Mouse (Mus musculus) left cerebral cortex, postnatal 36 days (tissue): ENCODE measurements around the gene Irs2. TPM values are rescaled to one million over a fixed set of nuclear protein-coding genes. Genes with fewer than 3 reads are reported as not detected.

Experiments used
- DNase-seq, 2 experiments: peaks; one replicate each; pipeline ENCODE4 v3.0.0; 2021 to 2022; ENCODE audit warnings: low spot score in 2 of 2, mixed read lengths in 1 of 2
- intact Hi-C: fragments of 180-260 bp; cut with DNase I; formaldehyde crosslinking; loops from one replicate; pipeline ENCODE4 v1.15.1; 2025
- total RNA-seq, 2 experiments: library from RNA; stranded (reverse); gene quantifications; 2 replicates each; pipeline ENCODE4 v1.2.3; 2021

Gene Irs2
- total RNA-seq, 2 experiments from 2014 or later = 49.7 to 66.6 TPM

DNA sequence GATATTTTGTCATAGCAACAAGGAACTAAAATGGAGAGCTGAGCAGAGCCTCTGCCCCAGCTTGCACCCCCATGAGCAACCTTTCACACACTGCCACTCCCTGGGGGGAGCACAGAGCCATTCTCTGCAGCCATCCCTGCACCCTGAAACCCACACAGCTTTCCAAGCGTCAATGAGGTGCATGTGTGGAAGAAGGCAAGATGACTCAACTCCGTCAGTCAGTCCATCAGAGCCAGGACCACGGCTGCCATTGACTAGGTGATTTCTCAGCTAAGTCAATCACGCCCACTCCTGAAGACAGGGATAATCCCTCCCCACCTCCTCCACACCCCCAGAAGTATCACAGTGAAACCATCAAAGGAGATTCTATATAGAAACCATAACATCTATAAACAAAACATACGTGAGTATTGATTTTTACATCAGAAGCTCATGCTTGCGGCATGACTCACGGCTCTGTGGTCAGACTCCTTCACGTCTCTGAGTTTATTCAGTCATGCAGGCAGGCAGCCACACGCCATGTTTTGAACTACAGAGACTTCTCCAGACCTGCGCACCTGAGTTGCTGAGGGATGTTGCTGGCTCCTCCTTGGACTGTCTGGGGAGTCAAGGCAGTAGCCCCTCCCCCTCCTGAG, 14.6 kb downstream of the Irs2 start:
- intact Hi-C loops = no loop called here
- no peak for DNase-seq

DNA sequence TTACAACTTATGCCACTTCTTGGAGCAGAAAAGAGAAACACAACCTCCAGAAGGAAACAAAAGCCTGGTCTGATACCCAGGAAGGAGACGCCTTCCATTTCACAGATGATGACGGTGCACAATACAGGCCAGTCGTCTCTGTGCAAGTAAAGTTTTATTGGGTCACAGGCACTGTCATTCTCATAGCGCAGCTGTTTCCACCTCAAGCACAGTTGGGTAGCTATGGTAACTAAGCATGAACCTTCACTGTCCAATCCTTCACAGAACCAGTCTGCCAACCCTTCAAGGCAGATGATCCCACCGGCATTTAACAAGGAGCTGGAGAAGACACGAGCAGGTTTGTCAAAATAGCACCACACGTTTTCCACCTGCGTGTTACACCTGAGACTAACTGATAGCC, 16.2 kb downstream of the Irs2 start:
- no peak for DNase-seq
- intact Hi-C loops = no loop called here

DNA sequence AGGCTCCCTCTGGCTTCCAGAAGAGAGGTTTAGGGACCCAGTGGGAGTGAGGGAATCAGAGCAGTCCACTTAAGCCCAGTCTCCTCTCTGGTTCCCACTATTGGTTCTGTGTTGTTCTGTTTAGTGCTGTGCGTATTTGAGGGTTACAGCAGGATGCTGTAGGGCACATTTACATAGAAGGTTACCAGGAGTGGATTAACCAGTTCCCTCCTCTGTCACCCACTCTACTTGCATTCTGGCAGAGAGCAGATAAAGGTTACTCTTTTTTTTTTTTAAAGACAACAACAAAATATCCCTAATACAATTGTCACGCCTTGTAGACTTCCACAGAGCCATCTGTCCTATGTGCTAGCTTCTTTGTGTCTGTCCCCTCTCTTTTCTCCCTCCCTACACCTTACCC, 16.9 kb downstream of the Irs2 start:
- DNase-seq = no peak
- intact Hi-C loops = no loop called here

DNA sequence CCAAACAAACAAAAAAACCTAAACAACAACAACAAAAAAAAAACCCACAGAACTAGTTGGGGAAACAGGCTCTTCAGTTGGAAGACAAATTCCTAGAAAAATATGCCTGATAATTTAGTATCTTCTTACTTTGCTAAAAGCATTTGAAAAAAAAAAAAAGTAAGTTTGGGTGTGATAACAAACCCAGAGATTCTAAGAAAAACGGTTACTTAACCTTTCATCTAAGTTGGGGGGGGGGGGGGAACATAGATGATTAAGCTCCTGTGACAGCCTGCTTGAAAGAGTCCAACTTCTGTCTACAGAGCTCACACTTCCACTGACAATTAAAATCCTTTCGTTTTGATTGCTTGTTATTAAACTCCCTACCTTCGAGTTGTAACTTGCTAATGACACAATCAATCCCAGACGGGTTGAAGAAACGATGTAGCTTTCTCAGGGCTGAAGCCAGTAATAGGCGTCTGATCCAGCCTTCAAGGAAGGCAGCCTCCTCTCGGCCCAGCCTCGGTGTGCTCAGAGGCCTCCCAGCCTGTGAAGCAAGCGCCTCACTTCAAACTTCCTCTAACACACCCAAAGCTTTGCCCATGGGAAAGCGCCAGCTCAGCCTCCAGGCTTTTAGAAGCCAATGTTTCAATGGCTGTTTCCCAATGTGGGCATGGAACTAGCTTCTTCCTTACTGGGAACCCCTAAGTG, 17.7 kb downstream of the Irs2 start:
- intact Hi-C loops = no loop called here

DNA sequence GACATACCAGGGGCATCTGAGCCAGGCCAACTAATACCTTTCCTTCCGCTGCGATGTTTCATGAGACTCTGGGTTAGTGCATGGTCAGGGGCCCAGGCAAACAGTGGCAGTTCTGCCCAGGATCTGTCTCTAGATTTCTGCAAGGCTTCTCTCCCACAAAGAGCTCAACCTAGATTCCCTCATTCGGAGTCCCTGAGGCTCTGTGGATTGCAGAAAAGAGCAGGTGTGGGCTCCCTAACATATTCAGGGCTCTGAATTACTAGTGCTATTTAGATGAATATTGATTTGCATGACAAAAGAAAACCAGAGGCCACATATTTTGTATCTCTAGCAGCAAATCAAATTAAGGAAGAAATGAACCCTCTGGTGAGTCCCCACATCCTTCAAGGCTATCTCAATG, 18.3 kb downstream of the Irs2 start:
- DNase-seq = no peak
- intact Hi-C loops = no loop called here

More for the DNA sequence above, 17.7 kb downstream of the Irs2 start:
- DNase-seq = no peak

DNA sequence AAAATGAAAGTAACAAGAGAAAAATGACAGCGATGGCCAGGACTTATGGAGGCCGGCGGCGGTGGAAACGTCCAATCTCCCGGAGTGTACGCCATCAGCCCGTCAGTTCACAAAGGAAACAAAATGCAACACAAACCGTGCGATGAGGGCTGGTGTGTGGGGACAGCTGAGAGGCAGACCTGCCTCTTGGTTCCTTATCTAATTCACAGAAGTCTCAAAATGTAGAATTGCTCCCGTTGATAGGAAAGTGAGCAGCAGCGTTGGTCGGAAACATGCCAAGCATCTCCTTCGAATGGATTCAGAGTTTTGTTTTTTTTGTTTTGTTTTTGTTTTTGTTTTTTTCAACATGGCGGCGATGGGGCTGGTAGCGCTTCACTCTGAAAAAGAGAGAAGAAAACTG, 21.6 kb downstream of the Irs2 start:
- intact Hi-C loops = no loop called here
- no peak for DNase-seq

DNA sequence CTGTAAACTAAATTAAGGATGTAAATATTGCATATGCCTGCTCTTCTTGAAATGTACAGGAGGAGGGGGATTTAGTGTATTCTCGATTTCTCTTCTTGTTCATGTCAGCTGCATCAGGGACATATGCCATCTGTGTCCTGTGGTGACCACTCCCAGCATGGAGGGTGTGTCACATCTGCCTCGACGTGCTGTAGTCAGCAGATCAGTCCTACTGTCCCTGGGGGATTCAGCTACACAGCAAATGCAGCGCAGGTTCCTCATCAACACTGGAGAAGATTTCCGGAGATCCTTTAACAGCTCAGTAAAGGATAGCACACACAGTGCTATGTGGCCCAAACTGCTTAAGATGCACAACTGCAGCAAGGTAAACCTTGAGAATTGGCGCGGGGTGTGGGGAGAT, 23.2 kb downstream of the Irs2 start:
- intact Hi-C loops = no loop called here

DNA sequence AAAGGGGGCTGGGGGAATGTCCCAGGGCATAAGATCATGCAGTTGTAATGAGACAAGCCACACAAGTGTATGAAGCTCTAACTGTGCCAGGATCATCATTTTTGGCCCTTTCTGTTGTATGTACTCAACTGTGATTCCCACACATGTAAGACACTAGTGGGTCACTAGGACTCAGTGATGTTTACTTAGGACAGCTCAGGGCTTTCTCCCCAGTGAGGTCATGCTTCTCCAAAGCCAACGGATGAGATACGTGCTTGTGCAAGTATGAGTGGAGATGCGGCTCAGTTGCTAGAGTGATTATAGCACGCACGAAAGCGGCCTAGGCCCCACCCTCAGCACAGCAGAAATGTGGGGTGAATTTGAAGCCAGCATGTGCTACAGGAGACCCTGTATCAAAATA, 27.4 kb downstream of the Irs2 start:
- intact Hi-C loops = no loop called here

More for the DNA sequence above, 23.2 kb downstream of the Irs2 start:
- DNase-seq = no peak

DNA sequence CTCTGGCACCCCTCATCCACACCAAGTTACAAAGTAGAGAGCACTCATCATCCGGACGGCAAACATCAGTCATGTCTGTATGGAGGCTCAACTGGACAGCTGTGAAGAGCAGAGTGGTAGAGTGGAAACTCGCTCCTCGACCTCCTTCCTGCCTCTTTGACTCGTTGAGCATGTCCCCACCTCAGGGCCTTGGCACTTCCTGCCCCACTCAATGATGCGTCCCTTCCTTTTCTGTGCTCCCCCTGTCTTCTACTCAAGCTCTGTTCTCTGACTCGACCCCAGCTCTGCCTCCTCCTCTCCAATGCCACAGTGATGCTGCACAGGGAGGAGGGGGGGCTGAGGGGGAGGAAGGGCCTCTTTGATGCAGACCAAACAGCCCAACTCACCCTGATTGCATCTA, 28.3 kb downstream of the Irs2 start:
- no peak for DNase-seq
- intact Hi-C loops = no loop called here

More for the DNA sequence above, 27.4 kb downstream of the Irs2 start:
- DNase-seq = no peak

DNA sequence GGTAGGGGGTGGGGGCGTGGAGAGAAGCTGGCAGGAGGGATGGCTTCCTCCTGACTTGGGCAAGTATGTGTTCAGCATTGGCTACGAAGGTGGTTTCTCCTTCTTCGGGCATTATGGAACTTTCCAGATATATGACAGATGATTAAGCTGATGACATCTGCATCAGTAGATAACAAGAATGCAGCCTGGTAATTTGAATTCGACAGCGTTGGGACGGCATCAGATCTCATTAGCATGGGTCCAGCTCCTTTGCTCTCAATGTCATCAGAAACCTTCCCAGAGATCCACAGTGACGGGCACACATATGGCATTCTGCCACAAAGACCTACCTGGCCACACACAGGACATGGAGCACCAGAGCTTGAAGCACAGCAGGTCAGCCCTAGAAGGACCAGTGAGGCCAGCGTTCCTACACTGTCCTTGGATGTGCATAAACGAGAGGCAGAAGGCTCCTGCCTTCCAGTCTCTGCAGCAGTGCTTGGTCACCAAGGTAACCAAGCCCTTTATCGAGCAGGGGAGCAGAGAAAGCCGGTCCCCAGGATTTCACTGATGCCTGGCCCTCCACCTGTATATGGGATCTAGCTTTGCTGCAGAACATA, 29.0 kb downstream of the Irs2 start:
- DNase-seq = no peak
- intact Hi-C loops = no loop called here

DNA sequence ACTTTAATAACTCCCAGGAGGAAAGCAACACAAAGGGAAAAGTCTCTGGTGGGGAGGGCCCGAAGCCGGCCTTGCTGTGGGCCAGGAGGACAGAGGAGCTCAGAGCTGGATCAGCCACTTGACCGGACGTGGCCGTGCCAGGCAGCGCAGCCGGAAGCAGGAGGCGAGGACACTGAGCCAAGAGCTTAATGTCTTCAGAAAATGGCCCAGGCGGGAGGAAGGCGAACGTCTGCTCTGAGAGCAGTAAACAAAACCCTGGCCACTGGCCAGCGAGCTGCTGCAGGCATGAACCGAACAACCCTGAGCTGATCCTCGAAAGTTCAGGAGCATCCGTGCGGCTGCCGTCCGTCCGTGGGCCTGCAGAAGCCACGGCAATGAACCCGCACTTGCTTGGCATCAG, 29.9 kb downstream of the Irs2 start:
- peak in 1 of 2 experiments; percentile 30 for DNase-seq
- intact Hi-C loops = no loop called here

DNA sequence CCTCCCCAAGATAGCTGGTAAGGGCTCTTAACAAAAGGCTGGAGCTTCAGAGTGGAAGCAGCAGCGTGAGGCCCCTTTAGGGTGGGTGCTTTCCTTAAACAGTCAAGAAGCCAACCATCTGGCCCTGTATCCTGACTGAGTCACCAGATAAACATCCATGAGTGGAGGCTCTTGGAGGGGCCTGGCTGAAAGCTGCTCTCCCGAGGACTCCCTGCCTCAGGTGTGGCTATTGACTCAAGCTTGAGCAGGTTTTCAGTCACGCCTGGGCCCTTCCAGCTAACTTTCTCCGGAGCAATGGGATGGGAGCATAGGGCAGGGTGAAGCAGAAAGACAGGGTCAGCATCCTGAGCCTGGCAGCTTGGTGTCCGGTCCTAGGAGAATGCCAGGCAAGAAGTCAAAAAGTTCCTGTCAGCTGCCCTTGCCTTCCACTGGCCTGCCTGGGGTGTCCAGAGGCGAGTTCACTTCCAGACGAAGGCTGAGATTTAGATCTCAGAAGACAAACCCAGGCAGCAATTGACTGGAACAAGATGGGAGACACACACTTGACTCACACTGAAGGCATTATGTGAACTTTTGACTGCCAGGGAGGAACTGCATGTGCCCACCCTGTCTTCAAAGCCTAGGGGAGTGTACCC, 30.4 kb downstream of the Irs2 start:
- intact Hi-C loops = no loop called here

DNA sequence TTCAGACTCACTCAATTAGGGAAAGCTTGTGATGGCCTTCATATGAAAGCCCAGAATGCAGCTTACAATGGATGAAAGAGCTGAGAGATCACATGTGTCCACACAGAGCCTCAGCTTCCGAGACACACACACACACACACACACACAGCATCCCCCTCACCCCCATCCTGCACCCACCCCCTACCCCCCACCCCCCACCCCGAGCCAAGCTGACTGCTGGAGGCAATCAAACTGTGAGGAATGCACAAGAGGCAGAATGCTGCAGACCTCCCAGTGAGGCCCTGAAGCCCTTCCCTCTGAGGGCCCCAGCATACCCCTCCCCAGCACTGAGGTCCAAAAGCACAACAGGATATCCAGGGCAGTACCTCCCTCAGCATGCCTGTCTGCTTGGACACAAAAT, 33.6 kb downstream of the Irs2 start:
- intact Hi-C loops = no loop called here
- DNase-seq = no peak

More for the DNA sequence above, 30.4 kb downstream of the Irs2 start:
- DNase-seq = no peak

DNA sequence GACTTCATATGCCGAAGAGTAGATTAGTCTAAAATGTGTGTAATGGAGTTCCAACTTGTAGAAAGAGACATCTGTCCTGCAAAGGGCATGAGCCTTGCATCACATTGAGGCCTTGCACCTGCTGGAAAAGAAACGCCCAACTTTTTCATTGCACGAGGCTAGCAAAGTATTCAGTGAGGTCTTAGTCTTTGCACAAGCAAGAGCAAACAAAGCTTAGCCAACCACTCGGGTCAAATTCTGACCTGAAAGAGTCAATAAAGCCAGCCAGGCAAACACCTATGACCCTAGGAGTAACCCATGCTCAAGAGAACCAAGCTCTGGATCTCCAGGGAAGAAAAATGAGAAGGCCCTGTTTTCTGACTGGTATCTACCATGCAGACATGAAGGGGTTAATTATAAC, 34.1 kb downstream of the Irs2 start:
- no peak for DNase-seq
- intact Hi-C loops = no loop called here

DNA sequence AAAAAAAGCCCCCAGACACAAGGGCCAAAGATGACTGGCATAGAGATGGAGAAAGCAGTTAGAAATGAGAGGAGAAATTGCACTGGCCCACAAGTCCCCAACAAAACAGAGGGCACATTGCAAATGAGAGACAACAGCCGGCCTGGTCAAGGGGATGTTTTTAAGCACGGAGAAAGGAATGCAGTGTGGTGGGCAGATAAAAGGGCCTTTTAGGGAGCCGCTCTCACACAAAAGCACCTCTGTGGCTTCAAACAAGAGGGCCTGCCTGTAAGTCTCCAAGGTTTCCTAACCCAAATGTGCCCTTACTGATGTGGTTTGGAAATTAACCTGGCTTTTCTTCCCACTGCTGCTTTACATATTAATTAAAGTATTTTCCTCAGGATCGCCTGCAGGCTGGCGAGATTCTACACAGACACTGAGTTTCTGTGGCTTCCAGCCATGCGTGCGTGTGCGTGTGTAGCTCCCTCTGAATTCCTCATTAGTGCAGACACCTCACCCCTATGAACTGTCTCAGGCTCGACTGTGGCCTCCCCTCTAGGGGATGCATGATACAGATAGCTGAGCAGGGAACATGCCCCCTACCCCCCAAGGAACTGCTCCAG, 35.3 kb downstream of the Irs2 start:
- no peak for DNase-seq
- intact Hi-C loops = no loop called here

DNA sequence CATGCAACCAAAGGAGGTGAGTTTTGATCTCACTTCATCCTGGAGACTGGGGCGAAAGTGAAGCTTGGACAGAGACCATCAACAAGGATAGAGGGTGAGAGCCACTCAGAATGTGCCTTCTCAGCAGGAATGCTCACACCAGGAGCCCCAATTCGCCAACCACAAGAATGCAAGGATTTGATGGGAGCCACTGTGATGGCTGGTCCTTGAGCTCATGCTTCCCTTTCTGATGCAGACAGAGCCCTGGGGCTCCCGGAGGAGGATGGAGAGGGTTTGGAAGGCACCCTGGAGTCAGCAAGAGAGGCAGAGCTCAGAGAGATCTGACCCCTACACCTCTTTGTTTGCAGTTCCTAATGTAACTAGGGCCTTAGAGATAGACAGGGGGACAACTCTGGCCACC, 36.3 kb downstream of the Irs2 start:
- intact Hi-C loops = no loop called here
- no peak for DNase-seq

DNA sequence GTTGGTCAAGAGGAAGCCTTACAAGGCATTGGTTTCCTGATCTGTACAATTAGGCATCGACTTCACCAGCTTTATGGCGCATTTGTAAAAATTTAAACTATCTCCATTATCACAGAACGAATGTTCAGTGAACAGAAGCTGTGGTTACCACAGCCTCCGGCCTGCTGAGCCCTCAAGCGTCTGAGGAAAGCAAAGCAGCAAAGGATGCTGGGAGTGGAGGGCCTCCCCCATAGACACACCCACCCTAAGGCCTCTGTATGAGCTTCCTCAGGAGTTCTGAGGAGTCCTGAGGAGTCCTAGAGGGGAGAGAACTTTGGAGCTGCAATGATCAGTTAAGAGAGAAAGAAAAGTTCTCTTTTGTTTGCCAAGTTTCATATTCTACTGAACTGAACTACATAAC, 36.7 kb downstream of the Irs2 start:
- intact Hi-C loops = no loop called here
- no peak for DNase-seq

DNA sequence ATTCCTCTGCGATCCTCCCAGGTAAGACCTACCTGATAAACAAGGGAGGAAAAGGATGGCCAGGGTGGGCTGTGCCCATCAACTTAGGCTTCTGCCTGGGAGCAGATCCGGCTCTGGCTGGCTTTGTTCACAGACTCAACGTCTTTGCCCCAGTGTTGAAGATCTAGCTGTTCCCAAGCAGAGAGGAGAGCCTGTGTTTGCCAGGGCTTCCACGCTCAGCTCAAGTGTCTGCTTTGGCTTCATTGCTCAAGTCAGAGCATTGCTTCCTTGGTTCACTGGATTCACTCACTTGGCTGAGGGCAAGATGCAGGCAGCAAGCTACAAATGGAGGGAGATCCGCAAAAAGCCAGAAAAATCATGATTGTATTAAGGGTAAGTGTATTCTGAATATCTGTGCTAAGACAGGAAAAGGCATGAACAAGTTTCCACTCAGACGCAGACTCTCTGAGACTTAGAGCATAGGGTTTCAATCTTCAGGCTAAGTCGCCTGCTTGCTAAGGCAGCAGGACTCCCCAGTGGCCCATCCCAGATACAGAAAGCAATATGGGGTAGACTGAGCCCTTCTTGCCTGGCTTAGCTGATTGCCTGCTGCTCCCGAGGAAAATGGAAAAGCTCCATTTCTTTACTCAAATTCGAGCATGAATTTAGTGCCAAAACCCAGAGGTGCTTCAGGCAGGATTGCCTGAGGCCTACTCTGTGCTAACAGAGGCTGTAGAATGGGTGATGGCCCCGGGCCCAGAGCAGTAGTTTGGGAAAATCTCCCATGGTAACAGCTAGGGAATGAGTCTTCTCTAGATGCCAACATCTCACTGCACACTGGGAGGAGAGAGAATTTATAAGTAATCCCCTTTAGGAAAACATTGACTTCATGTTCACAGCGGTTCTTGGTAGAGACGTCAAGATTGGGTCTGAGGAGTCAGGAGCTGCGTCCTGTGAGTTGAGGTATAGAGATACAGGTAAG, 37.5 kb downstream of the Irs2 start:
- intact Hi-C loops = no loop called here
- DNase-seq = no peak

DNA sequence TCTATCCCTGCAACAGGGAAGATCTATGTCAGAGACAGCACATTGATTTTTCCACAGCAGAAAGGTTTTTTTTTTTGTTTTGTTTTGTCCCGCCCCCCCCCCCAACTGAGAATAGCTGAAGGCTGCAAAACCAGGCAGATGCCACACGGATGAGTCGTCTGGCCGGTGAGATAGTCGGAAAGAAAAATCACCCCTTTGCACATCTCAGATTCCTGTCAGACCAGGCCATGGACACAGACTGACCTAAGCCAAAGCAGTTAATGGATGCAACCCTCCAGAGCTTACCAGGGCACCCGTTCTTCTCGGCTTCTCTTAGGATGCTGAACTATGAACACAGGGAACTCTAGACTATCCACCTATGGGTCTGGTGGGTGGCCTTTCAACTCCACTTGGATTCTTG, 39.6 kb downstream of the Irs2 start:
- intact Hi-C loops = no loop called here
- DNase-seq = no peak
